Mouse (Mus musculus) heart, adult 8-10 months (tissue): ENCODE data around the gene Fam107b. TPM values are rescaled to one million over a fixed set of nuclear protein-coding genes. Genes with fewer than 3 reads are reported as not detected.

Source experiments
- DNase-seq: peaks from one replicate; pipeline ENCODE4 v3.0.0; 2022; ENCODE audit warnings: low spot score
- total RNA-seq, 4 experiments: library from RNA; stranded (reverse); gene quantifications; 2 replicates each; pipeline ENCODE4 v1.2.4; 2022

The Fam107b gene
- total RNA-seq, 4 experiments from 2014 or later = 3.8 to 4.6 (median 4.1) TPM

GRCm38 (mm10) chr2:3771483-3771882, 201.2 kb downstream of the Fam107b start:
- no peak for DNase-seq

GRCm38 (mm10) chr2:3773089-3773488, 202.8 kb downstream of the Fam107b start:
- DNase-seq = no peak

GRCm38 (mm10) chr2:3775569-3775968, 205.3 kb downstream of the Fam107b start:
- no peak for DNase-seq

GRCm38 (mm10) chr2:3776045-3776444, 205.8 kb downstream of the Fam107b start:
- DNase-seq = no peak

GRCm38 (mm10) chr2:3777696-3778095, 207.4 kb downstream of the Fam107b start:
- no peak for DNase-seq

- DNase-seq = no peak
Observed at GRCm38 (mm10) chr2:3785546-3785945, 215.3 kb downstream of the Fam107b start.

- no peak for DNase-seq
Observed at GRCm38 (mm10) chr2:3787752-3788423, 217.6 kb downstream of the Fam107b start.

GRCm38 (mm10) chr2:3788424-3788786, 218.1 kb downstream of the Fam107b start:
- DNase-seq = no peak

GRCm38 (mm10) chr2:3796543-3796942, 226.3 kb downstream of the Fam107b start:
- DNase-seq = no peak

- peak; percentile 26 for DNase-seq
Observed at GRCm38 (mm10) chr2:3799767-3800554, 229.7 kb downstream of the Fam107b start.

- no peak for DNase-seq
Observed at GRCm38 (mm10) chr2:3800555-3800878, 230.2 kb downstream of the Fam107b start.

GRCm38 (mm10) chr2:3805742-3806141, 235.5 kb downstream of the Fam107b start:
- DNase-seq = no peak

- DNase-seq = no peak
Observed at GRCm38 (mm10) chr2:3810321-3810720, 240.0 kb downstream of the Fam107b start.

- DNase-seq = peak; percentile 39
Observed at GRCm38 (mm10) chr2:3816142-3816609, 245.9 kb downstream of the Fam107b start.

GRCm38 (mm10) chr2:3817626-3818025, 247.3 kb downstream of the Fam107b start:
- DNase-seq = no peak

GRCm38 (mm10) chr2:3822483-3823455, 252.5 kb downstream of the Fam107b start:
- DNase-seq = no peak

Other genes with a start within 250 kb of the Fam107b start
- gene Rpp38, start 237.8 kb upstream of the Fam107b start, total RNA-seq = 1 to 10 TPM; 4.6 to 6.3 (median 5.3) TPM
- 1 to 10 TPM in 3 of 4 experiments, under 1 TPM in 1; 0.95 to 2.4 (median 1.5) TPM for gene Acbd7, start 234.3 kb upstream of the Fam107b start, total RNA-seq
- gene Olah, start 173.3 kb upstream of the Fam107b start, total RNA-seq = not detected
- 1 to 10 TPM; 1.0 to 5.4 (median 2.0) TPM for gene Meig1, start 147.8 kb upstream of the Fam107b start, total RNA-seq
- gene Dclre1c, start 146.4 kb upstream of the Fam107b start, total RNA-seq = 1 to 10 TPM; 2.4 to 3.8 (median 3.3) TPM
- 1 to 10 TPM in 2 of 4 experiments, under 1 TPM in 2; 0.56 to 1.5 (median 1.0) TPM for gene Suv39h2, start 95.5 kb upstream of the Fam107b start, total RNA-seq
- gene Gm45902, start 57.7 kb upstream of the Fam107b start, total RNA-seq = 1 to 10 TPM in 3 of 4 experiments, under 1 TPM in 1; 0.98 to 1.4 (median 1.2) TPM
- 10 to 100 TPM; 19.8 to 24.0 (median 22.2) TPM for gene Hspa14, start 57.7 kb upstream of the Fam107b start, total RNA-seq
- gene Cdnf, start 57.5 kb upstream of the Fam107b start, total RNA-seq = 10 to 100 TPM; 29.9 to 38.4 (median 31.2) TPM